Mouse (Mus musculus) MEL (cell line): ENCODE results near the gene Top3a.

Experiments used
- CHD2 ChIP-seq: IDR thresholded peaks from 2 replicates; pipeline ENCODE4 v1.6.1; 2011; ENCODE audit warnings: low read length, improper control_type of control experiment
- CTCF ChIP-seq, 3 experiments: IDR thresholded peaks in 2 of 3; conservative IDR thresholded peaks in 1 of 3; 2 replicates each; pipeline ENCODE4 v1.5.1; 2011 to 2012; ENCODE audit warnings: low read length in 3 of 3, low read depth in 2 of 3, mild to moderate bottlenecking in 2 of 3, improper control_type of control experiment in 1 of 3, inconsistent platforms in 1 of 3, mixed read lengths in 1 of 3, moderate library complexity in 1 of 3; ENCODE audit not compliant: control insufficient read depth in 1 of 3, insufficient read depth in 1 of 3, poor library complexity in 1 of 3, severe bottlenecking in 1 of 3
- ETS1 ChIP-seq: IDR thresholded peaks from 2 replicates; pipeline ENCODE4 v1.6.1; 2012; ENCODE audit warnings: low read depth, mild to moderate bottlenecking, inconsistent platforms, low read length, improper control_type of control experiment, moderate library complexity
- JUND ChIP-seq: IDR thresholded peaks from 2 replicates; pipeline ENCODE4 v1.6.1; 2011; ENCODE audit warnings: low read depth, mild to moderate bottlenecking, improper control_type of control experiment, low read length
- KAT2A ChIP-seq: conservative IDR thresholded peaks from 2 replicates; pipeline ENCODE4 v1.6.1; 2012; ENCODE audit warnings: low read depth, low read length, improper control_type of control experiment, inconsistent platforms
- POLR2A ChIP-seq, 2 experiments: IDR thresholded peaks; 2 replicates each; pipeline ENCODE4 v1.6.1; 2011 to 2012; ENCODE audit warnings: low read length in 2 of 2, mild to moderate bottlenecking in 2 of 2, control low read depth in 1 of 2, improper control_type of control experiment in 1 of 2, low read depth in 1 of 2, moderate library complexity in 1 of 2; ENCODE audit not compliant: control insufficient read depth in 1 of 2, insufficient read depth in 1 of 2, poor library complexity in 1 of 2
- POLR2AphosphoS2 ChIP-seq: IDR thresholded peaks from 2 replicates; pipeline ENCODE4 v1.6.1; 2011; ENCODE audit warnings: low read length, improper control_type of control experiment
- POLR2AphosphoS5 ChIP-seq: IDR thresholded peaks from 2 replicates; pipeline ENCODE4 v1.6.1; 2012; ENCODE audit warnings: low read depth, borderline replicate concordance, mild to moderate bottlenecking, inconsistent platforms, low read length, moderate library complexity, mixed read lengths
- RAD21 ChIP-seq: IDR thresholded peaks from 2 replicates; pipeline ENCODE4 v1.6.1; 2011; ENCODE audit warnings: mild to moderate bottlenecking, low read depth, low read length, improper control_type of control experiment
- TBP ChIP-seq: IDR thresholded peaks from 2 replicates; pipeline ENCODE4 v1.8.0; 2011; ENCODE audit warnings: low read depth, low read length, improper control_type of control experiment
- TCF12 ChIP-seq: IDR thresholded peaks from 2 replicates; pipeline ENCODE4 v1.6.1; 2014; ENCODE audit warnings: low read depth, mild to moderate bottlenecking, inconsistent platforms, low read length, improper control_type of control experiment, moderate library complexity
- UBTF ChIP-seq: IDR thresholded peaks from 2 replicates; pipeline ENCODE4 v1.6.1; 2012; ENCODE audit warnings: low read depth, mild to moderate bottlenecking, inconsistent platforms, low read length, improper control_type of control experiment, moderate library complexity, borderline replicate concordance; ENCODE audit not compliant: insufficient read depth
- ZC3H11A ChIP-seq: IDR thresholded peaks from 2 replicates; pipeline ENCODE4 v1.6.1; 2012; ENCODE audit warnings: low read depth, mild to moderate bottlenecking, inconsistent platforms, low read length, improper control_type of control experiment

DNA sequence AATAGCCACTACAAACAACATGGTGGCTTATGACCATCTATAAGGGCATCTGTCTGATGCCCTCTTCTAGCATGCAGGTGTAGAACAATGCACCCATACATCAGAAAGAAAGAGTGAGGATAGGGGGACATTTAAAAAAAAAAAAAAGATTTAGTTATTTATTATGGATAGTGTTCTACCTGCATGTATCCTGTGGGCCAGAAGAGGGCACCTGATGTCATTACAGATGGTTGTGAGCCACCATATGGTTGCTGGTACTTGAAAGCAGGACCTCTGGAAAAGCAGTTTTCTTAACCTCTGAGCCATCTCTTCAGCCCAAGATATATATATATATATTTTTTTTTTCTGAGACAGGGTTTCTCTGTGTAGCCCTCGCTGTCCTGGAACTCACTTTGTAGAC is 81.0 kb downstream of the Top3a start:
- TF ChIP-seq TBP: no peak
- TF ChIP-seq POLR2A (IDR thresholded peaks at IDR 0.05; ENCODE audit: control insufficient read depth in 1 of 2, insufficient read depth in 1 of 2, low read depth in 1 of 2, low read length in 2 of 2, poor library complexity in 1 of 2): no peak
- TF ChIP-seq CTCF (IDR thresholded peaks at IDR 0.05 in 2 of 3, conservative IDR thresholded peaks at IDR 0.05 in 1 of 3; ENCODE audit: control insufficient read depth in 1 of 3, insufficient read depth in 1 of 3, low read depth in 2 of 3, low read length in 3 of 3, poor library complexity in 1 of 3, severe bottlenecking in 1 of 3): peak in 2 of 3 experiments; percentile 25 to 48; a peak in 3 of 6 replicates
- 0 out of 2 replicates have a peak, but pooled peaks have one; percentile 16 for TF ChIP-seq ZC3H11A
- peak; percentile 9; the same call in 1 of the 2 replicates for TF ChIP-seq RAD21
- no peak for TF ChIP-seq KAT2A
- TF ChIP-seq POLR2AphosphoS2: no peak
- no peak for TF ChIP-seq TCF12
- TF ChIP-seq JUND: no peak
- TF ChIP-seq ETS1: no peak
- no peak for TF ChIP-seq CHD2
- TF ChIP-seq POLR2AphosphoS5: no peak
- no peak for TF ChIP-seq UBTF
